In genomic region chr5:105876068-105876924, GRCm38 (mm10) we compare ENCODE assay signal across 8 mouse cellular contexts. TPM values are rescaled to one million over a fixed set of nuclear protein-coding genes. Genes with fewer than 3 reads are reported as not detected.
DNase-seq lines count a peak whose midpoint lies in the region; ATAC-seq and TF ChIP-seq lines count a peak whose summit lies in the region.

Gene Zfp326 (plus strand): TSS chr5:105876565.

- H3K9ac ChIP-seq in kidney, embryonic 15.5 days: peak within 1 kb of the TSS; percentile 97

- ATAC-seq in kidney, embryonic 15.5 days (replicated peaks; ENCODE audit: low FRiP score): peak; percentile 97
- peak; percentile 76 for ATAC-seq in monocyte, adult 5-6 weeks (replicated peaks; ENCODE audit: insufficient number of reproducible peaks, low FRiP score, low TSS enrichment, poor library complexity, severe bottlenecking)

- peaks cover 22% of the 10 kb centered on the region for H3K4me1 ChIP-seq in bone marrow macrophage, adult 2 months (ENCODE audit: control insufficient read depth, insufficient read depth, low read length)
- H3K4me1 ChIP-seq in embryonic fibroblast, embryonic 13.5 days (ENCODE audit: control insufficient read depth, insufficient read depth, low read length): no peaks in the 10 kb centered on the region
- peaks cover 17% of the 10 kb centered on the region for H3K4me1 ChIP-seq in heart, embryonic 10.5 days
- H3K4me1 ChIP-seq in kidney, embryonic 15.5 days: peaks cover 26% of the 10 kb centered on the region

- peak within 1 kb of the TSS; percentile 73 for H3K4me2 ChIP-seq in kidney, embryonic 15.5 days

- peak within 1 kb of the TSS; percentile 75 for H3K4me3 ChIP-seq in bone marrow macrophage, adult 2 months (ENCODE audit: insufficient read depth, low read length)
- H3K4me3 ChIP-seq in embryonic fibroblast, embryonic 13.5 days (ENCODE audit: insufficient read depth, low read length): peak within 1 kb of the TSS; percentile 82
- H3K4me3 ChIP-seq in heart, embryonic 10.5 days: peak within 1 kb of the TSS; percentile 93
- peak within 1 kb of the TSS; percentile 83 for H3K4me3 ChIP-seq in kidney, embryonic 15.5 days (replicated peaks)

- DNase-seq in A20 (ENCODE audit: low read depth, low spot score) (peak; percentile 94), liver (peak; percentile 96)
- DNase-seq in heart, embryonic 10.5 days (ENCODE audit: low spot score): peak; percentile 97
- peak; percentile 89 to 95 for DNase-seq in spleen, postnatal 4 days (ENCODE audit: low spot score in 2 of 2)

- WGBS in heart, embryonic 10.5 days: under 1% methylated on average over 66 of the region's 83 CpGs
- WGBS in kidney, embryonic 15.5 days: under 1% methylated on average over 57 of the region's 83 CpGs

- no peak for TF ChIP-seq POLR2A in bone marrow macrophage, adult 2 months (IDR thresholded peaks at IDR 0.05; ENCODE audit: borderline replicate concordance, low read depth, low read length)
- TF ChIP-seq POLR2A in embryonic fibroblast, embryonic 13.5 days (IDR thresholded peaks at IDR 0.05; ENCODE audit: low read depth, low read length): peak; percentile 93

- peak within 1 kb of the TSS; percentile 81 for H3K27ac ChIP-seq in bone marrow macrophage, adult 2 months (ENCODE audit: insufficient read depth, low read depth, low read length)
- H3K27ac ChIP-seq in embryonic fibroblast, embryonic 13.5 days (ENCODE audit: insufficient read depth, low read length): peak within 1 kb of the TSS; percentile 54
- peak within 1 kb of the TSS; percentile 100 for H3K27ac ChIP-seq in heart, embryonic 10.5 days
- peak within 1 kb of the TSS; percentile 84 for H3K27ac ChIP-seq in kidney, embryonic 15.5 days

- H3K9me3 ChIP-seq in heart, embryonic 10.5 days: no peaks in the 10 kb centered on the region
- no peaks in the 10 kb centered on the region for H3K9me3 ChIP-seq in kidney, embryonic 15.5 days (replicated peaks)

- H3K36me3 ChIP-seq in heart, embryonic 10.5 days: peaks cover 3% of the 10 kb centered on the region; the same call in 1 of the 2 replicates
- 0 out of 2 replicates have a peak, but pooled peaks cover 5% of the 10 kb centered on the region for H3K36me3 ChIP-seq in kidney, embryonic 15.5 days

- TF ChIP-seq CTCF in bone marrow macrophage, adult 2 months (IDR thresholded peaks at IDR 0.05; ENCODE audit: low read depth, low read length): no peak
- no peak for TF ChIP-seq CTCF in embryonic fibroblast, embryonic 13.5 days (IDR thresholded peaks at IDR 0.05; ENCODE audit: borderline replicate concordance, insufficient read depth, low read length)

- H3K27me3 ChIP-seq in heart, embryonic 10.5 days (ENCODE audit: insufficient read depth, poor library complexity, severe bottlenecking): peaks cover 8% of the 10 kb centered on the region; the same call in 1 of the 2 replicates
- H3K27me3 ChIP-seq in kidney, embryonic 15.5 days: no peaks in the 10 kb centered on the region

RNA-seq across cellular contexts. Expression of gene Zfp326, which starts in this region (rescaled TPM):
- 20.4 and 24.1 TPM in 2 replicates for polyA plus RNA-seq in bone marrow macrophage, adult 2 months (2012; ENCODE audit: insufficient read depth, insufficient read length, missing spikeins)
- 32.6 and 37.7 TPM in 2 replicates for polyA plus RNA-seq in embryonic fibroblast, embryonic 13.5 days (2011; ENCODE audit: insufficient read length, low read depth, missing spikeins)
- polyA plus RNA-seq in heart, embryonic 10.5 days (2016; fragmentation: Nextera tagmentation; extraction: Ambion mirVana): 30.0 and 37.7 TPM in 2 replicates
- 47.0 and 50.8 TPM in 2 replicates for polyA plus RNA-seq in kidney, embryonic 15.5 days (2015; fragmentation: Nextera tagmentation; extraction: Ambion mirVana)
- total RNA-seq in monocyte, adult 5-6 weeks (2017): 48.8 to 72.3 TPM (median 59.4 TPM) in 3 replicates

Comparison
In these comparisons a context has a peak if more than half of its experiments do, and no peak if none do; other contexts are left out.
1. Peak in every context shown above with its lines: DNase-seq, ATAC-seq, H3K4me3 ChIP-seq and H3K27ac ChIP-seq.